Mouse (Mus musculus): ENCODE measurements around the gene Atp6v1e2. TPM values are rescaled to one million over a fixed set of nuclear protein-coding genes. Genes with fewer than 3 reads are reported as not detected.

The Atp6v1e2 gene
- total RNA-seq, 4 experiments from 2014 or later = not detected

GRCm38 (mm10) chr17:86917048-86917447, 30.6 kb downstream of the Atp6v1e2 start, which contains the start of gene Tmem247:
Gene Tmem247 (plus strand): TSS chr17:86917348.
- DNase-seq (ENCODE audit: low spot score in 2 of 2) = no peak

DNA sequence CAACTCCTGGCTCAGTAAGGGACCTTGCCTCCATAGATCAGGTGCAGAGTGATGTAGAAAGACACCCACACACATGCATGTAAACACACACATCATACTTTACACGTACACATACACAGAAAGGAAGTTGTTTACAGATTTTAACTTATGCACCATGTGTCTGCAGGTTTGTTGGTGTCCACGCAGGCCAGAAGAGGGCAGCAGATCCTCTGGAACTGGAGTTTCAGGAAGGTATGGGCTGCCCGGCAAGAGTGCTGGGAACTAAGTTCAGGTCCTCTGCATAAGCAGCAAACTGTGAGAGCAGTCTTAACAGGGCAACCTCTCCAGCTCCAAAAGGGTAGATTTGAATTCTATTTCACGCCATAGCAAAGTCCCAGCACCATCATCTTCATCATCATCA, 32.2 kb downstream of the Atp6v1e2 start:
- DNase-seq (ENCODE audit: low spot score in 2 of 2) = no peak

- DNase-seq (ENCODE audit: low spot score in 2 of 2) = no peak
Observed at GRCm38 (mm10) chr17:86913003-86913607, 34.6 kb downstream of the Atp6v1e2 start.

- no peak for DNase-seq (ENCODE audit: low spot score in 2 of 2)
Observed at GRCm38 (mm10) chr17:86911261-86911660, 36.4 kb downstream of the Atp6v1e2 start.

DNA sequence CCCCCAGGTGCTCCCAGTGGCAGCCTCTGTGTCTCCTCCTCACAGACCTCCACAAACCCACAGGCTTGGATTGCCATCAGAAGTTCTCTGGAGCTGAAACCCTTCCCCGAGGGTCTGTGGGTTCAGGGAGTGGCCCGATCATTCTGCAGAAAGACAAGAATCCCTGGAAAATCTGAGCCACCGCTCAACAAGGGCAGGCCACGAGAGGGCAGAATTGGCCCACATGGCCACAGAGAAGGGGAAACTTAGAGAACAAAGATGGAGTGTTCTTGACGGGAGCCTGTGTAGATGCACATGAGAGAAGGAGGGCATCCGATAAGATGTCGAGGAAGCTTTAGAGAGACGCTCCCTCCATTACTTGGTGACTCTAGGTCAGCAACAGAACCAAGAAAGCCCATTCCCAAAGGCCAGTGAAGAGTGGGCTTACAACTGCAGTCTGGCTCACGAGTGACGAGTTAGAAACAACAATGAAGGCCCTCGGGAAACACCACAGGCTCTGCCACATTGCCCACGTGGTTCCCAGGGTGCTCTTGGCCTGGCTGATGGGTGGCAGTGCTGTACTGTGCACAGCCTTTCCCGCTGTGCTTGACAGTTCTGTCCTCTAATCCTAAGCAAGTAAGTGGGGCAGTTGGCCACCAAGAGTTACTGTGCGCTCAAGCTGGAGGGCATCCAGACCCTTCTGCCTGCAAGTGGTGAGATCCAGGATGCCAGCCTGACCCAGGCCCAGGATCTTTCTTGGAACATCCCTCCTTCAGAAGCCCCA, 37.8 kb downstream of the Atp6v1e2 start:
- no peak for DNase-seq (ENCODE audit: low spot score in 2 of 2)

DNA sequence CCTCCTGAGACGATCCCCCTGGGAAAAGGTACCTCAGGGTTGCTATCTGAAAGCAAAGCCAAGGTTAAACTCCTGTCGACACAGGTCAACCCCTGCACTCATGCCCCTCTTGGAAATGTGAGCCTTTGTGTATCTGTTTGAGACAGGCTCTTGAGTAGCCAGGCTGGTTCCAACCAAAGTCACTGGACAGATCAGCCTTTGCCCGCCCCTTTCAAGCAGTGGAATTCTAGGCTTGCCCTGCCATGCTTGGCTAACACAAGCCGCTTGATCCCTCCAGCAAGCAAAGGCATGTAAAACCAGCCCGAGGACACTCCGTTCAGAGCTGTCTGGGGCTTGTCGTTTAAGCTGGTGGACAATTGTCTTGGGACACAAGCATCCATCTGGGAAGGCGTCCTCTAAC, 39.4 kb downstream of the Atp6v1e2 start:
- DNase-seq (ENCODE audit: low spot score in 2 of 2) = no peak

- DNase-seq (ENCODE audit: low spot score in 2 of 2) = no peak
Observed at GRCm38 (mm10) chr17:86907092-86907491, 40.6 kb downstream of the Atp6v1e2 start.

GRCm38 (mm10) chr17:86906601-86907000, 41.1 kb downstream of the Atp6v1e2 start:
- no peak for DNase-seq (ENCODE audit: low spot score in 2 of 2)

DNA sequence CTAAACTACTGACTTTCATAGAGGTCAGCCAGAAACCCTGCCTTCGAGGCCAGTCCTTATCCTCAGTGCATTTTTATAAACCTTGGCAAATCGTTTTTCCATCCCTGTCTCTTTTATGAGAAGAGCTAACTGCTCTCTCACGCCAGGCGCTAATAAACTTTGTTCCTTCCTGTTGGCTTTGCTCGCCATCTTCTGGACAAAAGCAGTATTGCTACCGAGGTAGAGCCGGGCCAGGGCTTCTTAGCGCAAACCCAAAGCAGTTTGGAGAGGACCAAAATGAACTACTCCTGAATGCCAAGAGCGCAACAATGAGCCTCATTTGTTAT, 41.6 kb downstream of the Atp6v1e2 start:
- peak; percentile 61 to 74 for DNase-seq (ENCODE audit: low spot score in 2 of 2)

GRCm38 (mm10) chr17:86905297-86906135, 42.2 kb downstream of the Atp6v1e2 start:
- DNase-seq (ENCODE audit: low spot score in 2 of 2) = no peak

DNA sequence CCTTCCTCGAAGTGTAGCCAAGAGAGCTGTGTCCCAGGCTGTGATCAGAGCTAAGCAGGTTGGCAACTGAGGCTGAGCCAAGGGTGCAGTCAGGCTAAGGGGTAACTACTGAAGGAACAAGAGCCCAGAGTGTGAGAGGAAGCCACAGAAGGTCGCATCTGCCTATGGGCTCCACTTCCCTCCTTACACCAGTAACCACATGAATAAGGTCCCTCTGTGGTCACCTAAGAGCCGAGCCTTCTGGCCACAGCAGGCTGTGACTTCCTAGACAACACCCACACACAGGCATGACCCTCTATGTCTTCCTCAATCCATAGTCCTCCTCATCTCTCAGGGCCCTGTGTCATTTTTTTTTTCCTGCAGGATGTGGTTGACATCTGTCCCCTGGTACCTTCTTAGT, 43.5 kb downstream of the Atp6v1e2 start:
- no peak for DNase-seq (ENCODE audit: low spot score in 2 of 2)

GRCm38 (mm10) chr17:86903596-86903995, 44.1 kb downstream of the Atp6v1e2 start:
- no peak for DNase-seq (ENCODE audit: low spot score in 2 of 2)

GRCm38 (mm10) chr17:86902399-86903067, 45.2 kb downstream of the Atp6v1e2 start:
- no peak for DNase-seq (ENCODE audit: low spot score in 2 of 2)

DNA sequence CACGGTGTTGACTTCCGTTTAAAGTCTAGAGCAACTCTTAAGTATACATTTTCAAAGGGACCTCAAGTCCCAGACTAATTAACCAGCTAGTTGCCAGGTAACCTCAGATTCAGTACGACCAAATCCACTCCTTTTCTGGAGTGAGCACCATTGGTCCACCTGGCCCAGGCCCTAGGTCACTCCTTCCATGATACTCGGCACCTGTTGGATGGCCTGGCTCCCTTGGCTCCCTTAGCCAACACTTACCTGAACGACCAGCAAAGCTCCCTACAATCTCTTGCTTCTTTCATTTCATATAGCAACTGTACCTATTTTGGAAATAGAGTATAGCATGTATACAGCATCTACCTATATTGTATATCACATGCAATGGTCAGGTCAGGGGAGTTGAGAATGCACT, 47.1 kb downstream of the Atp6v1e2 start:
- no peak for DNase-seq (ENCODE audit: low spot score in 2 of 2)

DNA sequence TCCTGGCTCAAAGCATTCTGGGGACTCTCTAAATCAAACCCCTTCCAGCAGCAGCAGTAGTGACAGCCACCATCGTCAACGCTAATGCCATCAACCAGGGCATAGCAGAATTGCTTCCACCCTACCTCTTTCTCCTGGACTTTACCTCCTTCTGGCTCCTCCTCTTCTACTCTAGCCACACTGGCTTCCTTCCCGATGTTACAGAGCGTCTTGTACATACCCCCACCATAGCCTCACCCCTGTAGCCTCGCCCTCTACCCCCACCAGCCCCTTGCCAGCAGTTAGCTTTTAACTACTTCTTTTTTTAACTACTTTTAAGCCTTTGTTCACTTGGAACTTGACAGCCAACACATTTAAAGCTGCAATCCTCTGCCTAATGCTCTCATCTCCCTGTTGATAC, 47.9 kb downstream of the Atp6v1e2 start:
- DNase-seq (ENCODE audit: low spot score in 2 of 2) = no peak

- DNase-seq (ENCODE audit: low spot score in 2 of 2) = no peak
Observed at GRCm38 (mm10) chr17:86897486-86898165, 50.1 kb downstream of the Atp6v1e2 start.

GRCm38 (mm10) chr17:86895191-86895590, 52.5 kb downstream of the Atp6v1e2 start:
- no peak for DNase-seq (ENCODE audit: low spot score in 2 of 2)
